Mouse (Mus musculus) T-helper 17 cell (primary cell): Measurements from ENCODE around the gene Acacb.

ENCODE experiments used
- in situ Hi-C, 2 experiments: fragments of 300-600 bp; cut with MboI, MseI; formaldehyde crosslinking; loops; 1 replicate in 1 of 2; 2 replicates in 1 of 2; pipeline ENCODE4 v1.15.1; 2025; ENCODE audit warnings: high pct_unique_total_duplicates in 2 of 2

The Acacb gene

GRCm38 (mm10) chr5:114146028-114146888 is at the start of gene Acacb:
Gene Acacb, plus strand, starts transcription at chr5:114146535.
- in situ Hi-C loops = no loop called here

GRCm38 (mm10) chr5:114099709-114100389 is 46.5 kb upstream of the Acacb start:
- in situ Hi-C loops = no loop called here

- in situ Hi-C loops = no loop called here
Measured at GRCm38 (mm10) chr5:114100390-114101099, 45.8 kb upstream of the Acacb start.

GRCm38 (mm10) chr5:114101873-114102272 is 44.5 kb upstream of the Acacb start:
- in situ Hi-C loops = no loop called here

GRCm38 (mm10) chr5:114102807-114103206 is 43.5 kb upstream of the Acacb start:
- in situ Hi-C loops = no loop called here

GRCm38 (mm10) chr5:114106391-114106935 is 39.9 kb upstream of the Acacb start:
- in situ Hi-C loops = no loop called here

GRCm38 (mm10) chr5:114113334-114113733 is 33.0 kb upstream of the Acacb start:
- in situ Hi-C loops = no loop called here

- in situ Hi-C loops = no loop called here
Measured at GRCm38 (mm10) chr5:114115030-114115429, 31.3 kb upstream of the Acacb start.

GRCm38 (mm10) chr5:114116586-114116985 is 29.7 kb upstream of the Acacb start:
- in situ Hi-C loops = no loop called here

GRCm38 (mm10) chr5:114119806-114120205 is 26.5 kb upstream of the Acacb start:
- in situ Hi-C loops = no loop called here

- in situ Hi-C loops = no loop called here
Measured at GRCm38 (mm10) chr5:114126008-114126407, 20.3 kb upstream of the Acacb start.

GRCm38 (mm10) chr5:114126499-114127244 is 19.7 kb upstream of the Acacb start:
- in situ Hi-C loops = no loop called here

GRCm38 (mm10) chr5:114127374-114128349 is 18.7 kb upstream of the Acacb start, which contains the start of gene Alkbh2:
Gene Alkbh2, minus strand, starts transcription at chr5:114128218.
- in situ Hi-C loops = no loop called here

- in situ Hi-C loops = no loop called here
Measured at GRCm38 (mm10) chr5:114129550-114130210, 16.7 kb upstream of the Acacb start.

- in situ Hi-C loops = no loop called here
Measured at GRCm38 (mm10) chr5:114130211-114130605, 16.1 kb upstream of the Acacb start, which contains the start of gene Ung. Gene Ung, plus strand, starts transcription at chr5:114130386.

- in situ Hi-C loops = no loop called here
Measured at GRCm38 (mm10) chr5:114130698-114131520, 15.4 kb upstream of the Acacb start.

GRCm38 (mm10) chr5:114131521-114131840 is 14.9 kb upstream of the Acacb start:
- in situ Hi-C loops = no loop called here

- in situ Hi-C loops = no loop called here
Measured at GRCm38 (mm10) chr5:114132841-114133240, 13.5 kb upstream of the Acacb start.
